Mouse (Mus musculus) central nervous system, embryonic 11.5 days (tissue): ENCODE measurements around the gene Slc25a38. TPM values are rescaled to one million over a fixed set of nuclear protein-coding genes. Genes with fewer than 3 reads are reported as not detected.

Experiments
- polyA plus RNA-seq: library from polyadenylated mRNA; depleted of rRNA; stranded (reverse); fragments of >200 nt; gene quantifications from 2 replicates; pipeline ENCODE4 v1.2.3, GENCODE M21; 2012; rRNA removed

Gene Slc25a38
- polyA plus RNA-seq, result 34.7 and 35.3 TPM in 2 replicates

DNA sequence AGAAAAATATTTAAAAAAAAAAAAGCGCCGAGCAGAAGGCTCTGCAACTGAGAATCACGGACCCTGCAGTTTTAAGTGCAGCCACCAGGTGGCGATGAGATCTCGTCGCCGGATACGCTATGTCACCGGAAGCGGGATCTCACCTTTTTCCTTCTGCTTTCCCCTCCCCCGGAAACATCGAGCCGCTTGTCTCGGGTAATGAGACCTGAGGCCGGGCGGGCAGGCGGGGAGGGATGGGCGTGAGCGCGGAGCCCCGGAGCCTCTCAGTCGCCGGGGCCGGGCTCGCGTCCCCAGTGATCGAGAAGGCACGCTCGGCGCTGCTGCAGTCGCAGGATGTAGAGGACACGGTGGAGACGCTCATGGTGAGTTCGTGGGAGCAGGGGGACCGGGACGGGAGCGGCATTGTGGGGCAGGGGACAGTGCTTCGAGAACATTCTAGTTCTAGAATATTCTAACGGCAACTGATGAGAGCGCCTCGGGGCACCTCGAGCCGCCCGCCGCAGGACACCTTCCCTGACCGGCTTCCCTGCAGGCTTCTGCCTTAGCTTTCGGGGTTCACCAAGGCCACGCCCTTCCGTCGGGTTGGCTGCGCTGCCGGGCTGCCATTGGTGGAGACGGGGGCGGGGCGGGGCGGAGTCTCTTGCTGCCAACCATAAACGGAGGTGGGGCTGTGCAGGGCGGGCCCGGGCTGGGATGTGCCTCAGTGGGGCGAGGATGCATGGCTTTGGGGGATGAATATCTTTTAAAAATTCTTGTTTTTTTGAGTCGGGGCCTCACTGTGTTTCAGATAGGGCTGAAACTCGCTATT lies at the start of gene Slc25a38:
TSS of gene Slc25a38 (plus strand) at position 164 of the 808 bp plus-strand sequence.

GRCm38 (mm10) chr9:120069779-120070178 lies 40.4 kb upstream of the Slc25a38 start, which contains the start of gene Cx3cr1:
TSS of gene Cx3cr1 (minus strand) at chr9:120069879.

GRCm38 (mm10) chr9:120091696-120092238 lies 18.4 kb upstream of the Slc25a38 start, which contains the start of gene Ccr8:
TSS of gene Ccr8 (plus strand) at chr9:120092114.

GRCm38 (mm10) chr9:120127538-120128251 lies 17.5 kb downstream of the Slc25a38 start, which contains the start of gene Rpsa:
TSS of gene Rpsa (plus strand) at chr9:120127689.

GRCm38 (mm10) chr9:120149222-120149828 lies 39.2 kb downstream of the Slc25a38 start, which contains the start of gene Mobp:
TSS of gene Mobp (plus strand) at chr9:120149707.

Other genes with a start within 250 kb of the Slc25a38 start
- gene Wdr48, start 215.5 kb upstream of the Slc25a38 start, polyA plus RNA-seq, result 66.8 and 74.7 TPM in 2 replicates
- gene Gorasp1, start 172.8 kb upstream of the Slc25a38 start, polyA plus RNA-seq, result 13.2 and 16.4 TPM in 2 replicates
- gene Ttc21a, start 172.8 kb upstream of the Slc25a38 start, polyA plus RNA-seq, result 0.42 and 0.47 TPM in 2 replicates
- 4.1 and 4.9 TPM in 2 replicates for gene Csrnp1, start 125.7 kb upstream of the Slc25a38 start, polyA plus RNA-seq
- gene Xirp1, start 86.8 kb upstream of the Slc25a38 start, polyA plus RNA-seq, result 0.37 and 0.86 TPM in 2 replicates
- 2.8 and 4.7 TPM in 2 replicates for gene Cx3cr1, start 40.5 kb upstream of the Slc25a38 start, polyA plus RNA-seq
- gene Ccr8, start 18.3 kb upstream of the Slc25a38 start, polyA plus RNA-seq, result not detected in 2 replicates
- 2,315 and 2,737 TPM in 2 replicates for gene Rpsa, start 17.3 kb downstream of the Slc25a38 start, polyA plus RNA-seq
- gene Mobp, start 39.3 kb downstream of the Slc25a38 start, polyA plus RNA-seq, result 0.24 and 0.30 TPM in 2 replicates
- 0.97 and 1.6 TPM in 2 replicates for gene Myrip, start 191.1 kb downstream of the Slc25a38 start, polyA plus RNA-seq